Comparison of ENCODE assay signal across 30 mouse cellular contexts in genomic region chr19:16949341-16949740, GRCm38 (mm10).
"Had no signal": no experiment of that assay in that cellular context is flagged by ENCODE, and none has a peak within 500 bp of the region (broad histone marks: within the 10 kb centered on the region; RNA-seq: fewer than 3 reads in every experiment).

No protein-coding gene starts in this region.

- H3K4me3 ChIP-seq: left cerebral cortex, adult 2 months; limb, embryonic 10.5 days; limb, embryonic 12.5 days; limb, embryonic 13.5 days; limb, embryonic 15.5 days; liver, embryonic 12.5 days; liver, embryonic 13.5 days; liver, embryonic 15.5 days; lung, embryonic 15.5 days; megakaryocyte, embryonic 14.5 days; midbrain, embryonic 10.5 days; midbrain, embryonic 12.5 days; midbrain, embryonic 13.5 days; midbrain, embryonic 15.5 days; neural tube, embryonic 12.5 days had no signal

- H3K27ac ChIP-seq: left cerebral cortex, adult 2 months; limb, embryonic 10.5 days; limb, embryonic 12.5 days; limb, embryonic 13.5 days; limb, embryonic 15.5 days; liver, embryonic 12.5 days; liver, embryonic 13.5 days; liver, embryonic 14.5 days; liver, embryonic 15.5 days; lung, embryonic 15.5 days; macrophage; midbrain, embryonic 10.5 days; midbrain, embryonic 12.5 days; midbrain, embryonic 13.5 days; midbrain, embryonic 15.5 days; neural tube, embryonic 12.5 days had no signal

- DNase-seq: left cerebral cortex, postnatal 4 days; liver, embryonic 13.5 days; liver, postnatal 0 days; lung, adult 18-20 months; lung, adult 2 months; lung, embryonic 14.5 days; lung, postnatal 10 days; lung, postnatal 14 days; lung, postnatal 36 days; lung, postnatal 4 days; midbrain, embryonic 14.5 days had no signal

- H3K36me3 ChIP-seq: limb, embryonic 10.5 days; limb, embryonic 12.5 days; limb, embryonic 13.5 days; limb, embryonic 15.5 days; liver, embryonic 12.5 days; liver, embryonic 13.5 days; liver, embryonic 15.5 days; lung, embryonic 15.5 days; midbrain, embryonic 10.5 days; midbrain, embryonic 12.5 days; midbrain, embryonic 13.5 days; midbrain, embryonic 15.5 days; neural tube, embryonic 12.5 days had no signal

- ATAC-seq: liver, embryonic 12.5 days; lung, postnatal 0 days; midbrain, embryonic 13.5 days; midbrain, embryonic 15.5 days; midbrain, embryonic 16.5 days had no signal

- H3K4me2 ChIP-seq: limb, embryonic 12.5 days; limb, embryonic 13.5 days; limb, embryonic 15.5 days; liver, embryonic 11.5 days; liver, embryonic 12.5 days; liver, embryonic 13.5 days; liver, embryonic 15.5 days; lung, embryonic 14.5 days; lung, embryonic 15.5 days; midbrain, embryonic 12.5 days; midbrain, embryonic 13.5 days; midbrain, embryonic 15.5 days; neural tube, embryonic 12.5 days had no signal

- H3K27me3 ChIP-seq: neural tube, embryonic 12.5 days had no signal

- H3K9ac ChIP-seq: limb, embryonic 12.5 days; limb, embryonic 13.5 days; limb, embryonic 15.5 days; liver, embryonic 12.5 days; liver, embryonic 13.5 days; liver, embryonic 14.5 days; liver, embryonic 15.5 days; liver, postnatal 0 days; lung, embryonic 14.5 days; lung, embryonic 15.5 days; midbrain, embryonic 12.5 days; midbrain, embryonic 13.5 days; midbrain, embryonic 15.5 days; neural tube, embryonic 12.5 days had no signal

- H3K4me1 ChIP-seq: limb, embryonic 10.5 days; limb, embryonic 12.5 days; limb, embryonic 13.5 days; limb, embryonic 15.5 days; liver, embryonic 12.5 days; liver, embryonic 13.5 days; liver, embryonic 15.5 days; lung, embryonic 15.5 days; midbrain, embryonic 12.5 days; midbrain, embryonic 15.5 days; neural tube, embryonic 12.5 days had no signal

- H3K9me3 ChIP-seq: limb, embryonic 10.5 days; limb, embryonic 12.5 days; limb, embryonic 13.5 days; limb, embryonic 15.5 days; liver, embryonic 12.5 days; liver, embryonic 13.5 days; liver, embryonic 15.5 days; lung, embryonic 15.5 days; megakaryocyte, embryonic 14.5 days; midbrain, embryonic 10.5 days; midbrain, embryonic 12.5 days; midbrain, embryonic 13.5 days; midbrain, embryonic 15.5 days; neural tube, embryonic 12.5 days had no signal
